Mouse (Mus musculus): Measurements from ENCODE around the gene Cfap100.

The Cfap100 gene

GRCm38 (mm10) chr6:90428380-90428974 lies at the start of gene Cfap100:
Gene Cfap100, minus strand, starts transcription at chr6:90428797.
- peak; percentile 88 for DNase-seq (ENCODE audit: low spot score)

DNA sequence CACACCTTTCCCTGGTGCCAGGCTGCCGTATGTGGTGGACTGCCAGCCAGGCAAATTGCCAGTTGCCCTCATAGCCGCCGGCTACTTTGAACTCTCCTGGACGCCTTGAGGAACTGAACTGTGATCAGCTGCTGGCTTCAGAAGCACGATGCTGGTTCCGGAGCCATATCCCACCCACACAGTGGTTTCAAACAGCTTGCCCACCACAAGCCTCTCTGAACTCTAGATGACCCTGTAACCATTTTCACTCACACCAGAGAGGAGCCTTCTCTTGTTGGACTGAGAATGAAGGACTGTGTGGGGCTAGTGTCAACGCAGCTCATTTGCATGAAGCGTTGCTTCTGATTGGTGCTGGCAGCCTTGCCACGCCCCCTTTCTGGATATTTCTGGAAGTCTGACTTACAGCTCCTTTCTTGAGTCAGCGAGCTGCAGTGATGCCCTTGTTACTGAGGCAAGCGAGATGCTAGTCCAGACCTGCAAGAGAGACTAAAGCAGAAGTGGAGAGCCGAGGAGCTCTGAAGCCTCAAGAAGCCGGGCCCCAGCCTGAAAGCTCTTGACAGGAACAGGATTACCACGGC lies 48.4 kb upstream of the Cfap100 start:
- DNase-seq (ENCODE audit: low spot score): peak; percentile 29

DNA sequence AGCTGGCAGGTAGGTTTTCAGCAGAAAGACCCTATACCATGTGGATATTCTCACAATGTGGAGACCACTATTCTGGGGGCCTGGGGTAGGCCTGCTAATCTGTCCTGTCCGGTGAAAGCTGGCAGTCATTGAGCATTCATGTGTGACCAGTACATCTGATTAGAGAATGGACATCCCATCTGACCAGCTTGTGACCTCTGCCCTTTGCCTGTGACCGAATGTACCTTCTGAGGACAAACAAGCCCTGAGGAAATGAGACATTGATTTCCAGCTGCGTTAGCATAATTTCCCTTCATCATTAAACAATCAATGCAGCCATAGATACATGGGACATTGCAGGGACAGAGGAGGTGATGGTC lies 47.2 kb upstream of the Cfap100 start:
- peak; percentile 15 for DNase-seq (ENCODE audit: low spot score)

- no peak for DNase-seq (ENCODE audit: low spot score)
These were observed 46.7 kb upstream of the Cfap100 start for GRCm38 (mm10) chr6:90475176-90475853.

GRCm38 (mm10) chr6:90474361-90474750 lies 45.8 kb upstream of the Cfap100 start:
- DNase-seq (ENCODE audit: low spot score): no peak

GRCm38 (mm10) chr6:90473630-90474360 lies 45.2 kb upstream of the Cfap100 start:
- no peak for DNase-seq (ENCODE audit: low spot score)

DNA sequence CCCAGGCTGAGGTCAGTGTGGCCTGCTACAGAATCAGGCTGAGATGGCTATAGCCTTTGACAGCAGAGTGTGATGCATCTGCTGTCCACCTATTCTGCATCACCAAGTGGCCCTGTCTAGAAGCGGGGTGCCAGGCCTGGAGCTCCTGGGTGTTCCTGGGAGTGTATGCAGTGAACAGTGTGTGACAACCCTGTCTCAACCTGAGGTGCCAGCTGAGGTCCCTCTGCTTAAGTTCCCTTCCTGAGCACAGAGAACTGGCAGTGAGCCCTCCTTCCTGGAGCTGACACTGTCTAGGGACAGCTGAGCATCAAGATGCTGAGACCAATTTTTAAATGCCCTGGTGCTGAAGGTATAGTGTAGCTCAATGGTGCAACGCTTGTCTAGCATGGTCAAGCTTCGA lies 44.1 kb upstream of the Cfap100 start:
- no peak for DNase-seq (ENCODE audit: low spot score)

GRCm38 (mm10) chr6:90472079-90472478 lies 43.5 kb upstream of the Cfap100 start:
- no peak for DNase-seq (ENCODE audit: low spot score)

- no peak for DNase-seq (ENCODE audit: low spot score)
These were observed 42.4 kb upstream of the Cfap100 start for GRCm38 (mm10) chr6:90470947-90471541.

- no peak for DNase-seq (ENCODE audit: low spot score)
These were observed 41.7 kb upstream of the Cfap100 start for GRCm38 (mm10) chr6:90470255-90470654.

- DNase-seq (ENCODE audit: low spot score): no peak
These were observed 40.4 kb upstream of the Cfap100 start for GRCm38 (mm10) chr6:90469041-90469440.

GRCm38 (mm10) chr6:90468216-90468615 lies 39.6 kb upstream of the Cfap100 start:
- no peak for DNase-seq (ENCODE audit: low spot score)

DNA sequence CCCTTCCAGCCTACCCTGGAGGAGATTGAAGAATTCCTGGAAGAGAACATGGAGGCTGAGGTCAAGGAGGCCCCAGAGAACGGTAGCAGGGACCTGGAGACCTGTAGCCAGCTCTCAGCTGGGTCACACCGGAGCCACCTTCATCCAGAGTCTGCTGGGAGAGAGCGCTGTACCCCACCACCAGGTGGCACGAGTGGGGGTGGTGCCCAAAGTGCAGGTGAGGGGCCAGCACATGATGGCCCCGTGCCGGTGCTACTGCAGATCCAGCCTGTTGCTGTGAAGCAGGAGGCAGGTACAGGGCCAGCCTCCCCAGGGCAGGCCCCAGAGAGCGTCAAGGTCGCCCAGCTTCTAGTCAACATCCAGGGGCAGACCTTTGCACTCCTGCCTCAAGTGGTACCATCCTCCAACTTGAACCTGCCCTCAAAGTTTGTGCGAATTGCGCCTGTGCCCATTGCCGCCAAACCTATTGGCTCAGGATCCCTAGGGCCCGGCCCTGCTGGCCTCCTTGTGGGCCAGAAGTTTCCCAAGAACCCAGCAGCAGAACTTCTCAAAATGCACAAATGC lies 38.3 kb upstream of the Cfap100 start:
- DNase-seq (ENCODE audit: low spot score): no peak

GRCm38 (mm10) chr6:90466079-90466478 lies 37.5 kb upstream of the Cfap100 start:
- no peak for DNase-seq (ENCODE audit: low spot score)

DNA sequence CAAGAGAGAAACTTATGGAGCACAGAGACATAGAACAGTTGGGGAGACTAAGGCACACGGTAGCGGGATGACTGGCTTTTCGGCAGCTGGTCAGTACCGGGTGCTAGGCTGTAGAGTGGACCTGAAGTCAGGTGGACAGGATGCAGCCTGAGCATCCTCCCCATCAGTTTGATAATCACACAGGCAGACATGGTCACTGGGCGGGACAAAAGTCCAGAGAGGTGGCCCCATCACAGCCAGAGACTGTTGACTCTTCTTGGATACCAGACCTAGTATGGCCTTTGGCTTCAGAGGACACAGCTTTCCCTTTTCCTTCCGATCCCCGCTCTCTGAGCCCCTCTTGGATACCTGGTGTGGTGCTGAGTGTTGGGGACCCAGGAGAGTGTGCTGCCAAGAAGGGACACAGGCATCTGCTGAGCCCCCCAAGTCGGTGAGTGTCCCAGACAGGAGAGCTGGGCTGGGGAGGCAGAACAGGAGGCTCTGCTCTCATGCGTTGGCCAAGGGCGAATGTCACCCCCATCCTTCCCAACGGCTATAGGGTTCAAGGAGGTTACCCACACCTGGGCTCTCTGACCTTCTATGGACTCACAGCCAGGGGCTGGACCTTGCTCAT lies 36.5 kb upstream of the Cfap100 start:
- DNase-seq (ENCODE audit: low spot score): no peak

- DNase-seq (ENCODE audit: low spot score): no peak
These were observed 35.4 kb upstream of the Cfap100 start for GRCm38 (mm10) chr6:90463890-90464421.

DNA sequence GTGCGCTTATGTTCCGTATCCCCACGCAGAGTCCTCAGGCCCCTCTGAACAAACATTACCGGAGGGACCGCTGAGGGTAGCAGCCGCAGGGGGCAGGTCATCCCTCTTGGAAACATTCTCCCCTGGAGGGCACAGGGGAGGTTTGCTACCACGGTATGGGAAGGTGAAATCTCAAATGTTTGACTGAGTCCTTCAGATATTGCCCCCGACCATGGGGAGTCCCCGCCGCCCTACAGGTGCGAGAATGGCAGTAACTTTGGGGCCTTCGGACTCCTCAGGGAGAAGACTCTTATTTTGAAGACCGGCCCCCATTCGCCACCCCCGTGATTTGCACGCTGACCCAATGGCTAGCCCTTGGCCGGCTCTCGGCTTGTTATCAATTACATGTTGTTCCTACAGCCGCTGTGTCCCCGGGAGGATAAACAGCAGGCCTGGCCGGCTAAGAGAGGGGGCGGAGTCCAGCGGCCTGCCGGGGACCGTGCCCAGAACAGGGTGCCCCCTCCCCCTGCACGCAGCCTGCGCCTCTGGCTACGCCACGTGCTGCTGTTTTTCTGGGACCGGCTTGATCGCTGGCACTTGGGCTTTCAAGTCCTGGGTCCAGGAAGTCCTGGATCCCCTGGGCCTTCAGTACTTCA lies 34.7 kb upstream of the Cfap100 start:
- DNase-seq (ENCODE audit: low spot score): peak; percentile 85

- peak; percentile 55 for DNase-seq (ENCODE audit: low spot score)
These were observed 34.2 kb upstream of the Cfap100 start for GRCm38 (mm10) chr6:90462841-90463227.

DNA sequence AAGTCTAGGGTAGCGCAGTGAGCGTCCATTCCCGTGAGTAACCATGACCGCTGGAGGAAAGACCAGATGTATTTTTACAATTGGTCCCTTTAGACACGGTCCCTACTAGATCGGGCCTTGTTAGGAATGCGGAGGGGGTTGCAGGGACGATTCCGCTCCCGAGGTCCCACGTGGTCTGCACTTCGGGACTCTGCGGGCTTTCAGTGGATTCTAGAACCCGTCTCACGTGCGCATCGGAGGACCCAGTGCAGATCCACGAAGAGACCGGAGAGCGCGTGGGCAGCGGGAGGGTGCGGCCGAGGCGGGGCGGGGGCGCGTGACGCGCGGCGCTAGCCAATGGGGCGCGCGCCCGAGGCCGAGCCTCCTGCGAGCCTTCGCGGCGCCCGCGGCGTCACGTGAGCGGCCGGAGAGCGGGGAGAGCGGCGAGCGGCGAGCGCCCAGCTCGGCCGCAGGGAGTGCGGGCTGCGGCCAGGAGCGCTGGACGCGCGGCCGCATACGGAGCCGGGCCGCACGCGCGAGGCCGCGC lies 33.6 kb upstream of the Cfap100 start, which contains the start of gene Klf15:
Klf15 (plus strand) TSS at position 396 of the 526 bp plus-strand sequence.
- DNase-seq (ENCODE audit: low spot score): peak; percentile 82

DNA sequence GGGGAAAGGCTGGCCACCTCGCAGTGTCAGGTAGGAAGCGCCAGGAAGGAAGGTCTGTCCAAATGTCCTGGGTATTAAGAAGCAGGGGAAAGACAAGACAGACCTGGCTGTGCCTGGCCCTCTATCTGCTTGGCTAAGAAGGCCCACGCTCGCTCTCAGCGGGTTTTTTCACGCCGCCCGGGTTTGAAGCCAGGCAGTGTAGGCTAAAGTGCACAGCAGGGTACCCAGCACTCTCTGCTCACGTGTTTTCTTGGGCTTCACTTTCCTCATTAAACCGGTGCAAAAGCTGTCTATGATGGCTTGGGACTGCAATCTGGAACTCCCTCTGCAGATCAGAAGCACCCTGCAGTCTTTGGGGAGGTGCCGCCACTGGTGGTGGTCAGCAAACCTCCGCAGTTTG lies 33.2 kb upstream of the Cfap100 start:
- DNase-seq (ENCODE audit: low spot score): peak; percentile 7

GRCm38 (mm10) chr6:90461181-90461580 lies 32.6 kb upstream of the Cfap100 start:
- DNase-seq (ENCODE audit: low spot score): no peak
